ENCODE assay signal across 25 mouse cellular contexts in the genomic region with DNA sequence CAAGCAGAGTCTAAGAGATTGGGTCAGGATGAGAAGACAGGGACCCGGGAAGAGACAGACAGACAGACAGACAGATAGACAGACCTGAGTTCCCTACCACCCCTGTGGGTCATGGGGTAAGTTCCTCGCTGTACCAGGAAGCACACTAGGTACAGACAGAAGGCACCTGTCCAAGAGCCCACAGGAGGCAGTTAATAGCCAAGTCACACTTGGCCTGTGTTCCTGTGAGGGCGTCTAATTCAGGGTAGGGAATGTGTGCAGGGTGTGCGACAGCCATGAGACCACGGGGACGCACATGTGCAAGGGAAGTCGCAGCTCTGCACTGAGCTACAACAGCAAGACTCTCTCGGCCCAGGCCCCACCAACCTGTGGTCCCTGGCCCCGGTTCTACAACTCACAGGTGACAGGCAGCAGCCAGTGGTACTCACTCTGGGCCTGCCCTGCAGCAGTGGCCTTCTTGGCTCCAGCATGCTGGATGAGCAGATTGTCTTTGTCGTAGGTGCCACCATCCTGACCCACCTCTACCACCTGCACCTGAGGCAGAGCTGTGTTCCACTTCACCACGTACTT.
DNase-seq lines count a peak whose midpoint lies in the region; ATAC-seq and TF ChIP-seq lines count a peak whose summit lies in the region.
"Had no signal": no experiment of that assay in that cellular context is flagged by ENCODE, and none has a peak within 500 bp of the region (broad histone marks: within the 10 kb centered on the region; RNA-seq: fewer than 3 reads in every experiment).

No protein-coding gene starts in this region.

- no peak overlapping the region for H3K9ac ChIP-seq in intestine, postnatal 0 days (ENCODE audit: low read depth, low read length)
- H3K9ac ChIP-seq: embryonic facial prominence, embryonic 15.5 days; heart, embryonic 15.5 days; hindbrain, embryonic 13.5 days had no signal

- no peak overlapping the region for H3K4me3 ChIP-seq in intestine, postnatal 0 days (ENCODE audit: low read depth, low read length)
- H3K4me3 ChIP-seq: embryonic facial prominence, embryonic 15.5 days; erythroblast, embryonic 14.5 days; forebrain, embryonic 10.5 days; gastrocnemius, adult 2 months; heart, embryonic 15.5 days; hindbrain, embryonic 13.5 days had no signal

- no peak overlapping the region for H3K27ac ChIP-seq in intestine, postnatal 0 days (ENCODE audit: low read depth, low read length)
- H3K27ac ChIP-seq: embryonic facial prominence, embryonic 15.5 days; forebrain, embryonic 10.5 days; gastrocnemius, adult 2 months; heart, embryonic 15.5 days; hindbrain, embryonic 13.5 days; hindbrain, postnatal 0 days had no signal

- ATAC-seq in cerebellum, adult (ENCODE audit: insufficient number of reproducible peaks, low FRiP score, low TSS enrichment): peak; percentile 49; the same call in 1 of the 2 replicates
- no peak for ATAC-seq in intestine, postnatal 0 days
- ATAC-seq: activated CD4-positive, CD25-positive, alpha-beta regulatory T cell, adult 4 months; forebrain, embryonic 14.5 days; hindbrain, postnatal 0 days; Patski had no signal

- no peaks in the 10 kb centered on the region for H3K27me3 ChIP-seq in intestine, postnatal 0 days (replicated peaks; ENCODE audit: control insufficient read depth, insufficient read depth, low read length)
- H3K27me3 ChIP-seq: embryonic facial prominence, embryonic 15.5 days; heart, embryonic 15.5 days; hindbrain, embryonic 13.5 days; Patski had no signal

- H3K4me1 ChIP-seq in intestine, postnatal 0 days (replicated peaks; ENCODE audit: control insufficient read depth, insufficient read depth, low read length): no peaks in the 10 kb centered on the region
- H3K4me1 ChIP-seq: embryonic facial prominence, embryonic 15.5 days; heart, embryonic 15.5 days had no signal

- WGBS in intestine, postnatal 0 days: 94% methylated on average over 11 of the region's 11 CpGs

- no peaks in the 10 kb centered on the region for H3K9me3 ChIP-seq in intestine, postnatal 0 days (ENCODE audit: control insufficient read depth)
- H3K9me3 ChIP-seq: embryonic facial prominence, embryonic 15.5 days; heart, embryonic 15.5 days; hindbrain, embryonic 13.5 days had no signal

- DNase-seq in cerebellum, postnatal 4 days (ENCODE audit: low spot score in 2 of 2): no peak
- peak; percentile 64 for DNase-seq in brain, adult 2 months (ENCODE audit: low read depth, low spot score)
- DNase-seq in cerebellum, adult 8-10 months: peak; percentile 45
- DNase-seq in cerebellum, postnatal 25 days: peak; percentile 67 to 73
- no peak for DNase-seq in thymus, postnatal 10 days (ENCODE audit: low spot score in 2 of 2)
- DNase-seq in ovary, postnatal 14 days (ENCODE audit: low spot score): no peak
- DNase-seq: adrenal gland, postnatal 14 days; embryo, embryonic 11 days; gastrocnemius, adult 2 months; gastrocnemius, postnatal 36 days; heart, adult 18-20 months; heart, postnatal 14 days; kidney, adult 18-20 months had no signal

- H3K36me3 ChIP-seq in intestine, postnatal 0 days (ENCODE audit: control insufficient read depth, insufficient read depth): peaks cover 65% of the 10 kb centered on the region

- no peak overlapping the region for H3K4me2 ChIP-seq in intestine, postnatal 0 days (replicated peaks; ENCODE audit: low read depth)
- H3K4me2 ChIP-seq: embryonic facial prominence, embryonic 15.5 days; heart, embryonic 11.5 days; heart, embryonic 15.5 days; hindbrain, embryonic 13.5 days had no signal

- no peak for TF ChIP-seq CTCF in intestine, postnatal 0 days (IDR thresholded peaks at IDR 0.05; ENCODE audit: low read depth)

Comparison
In these comparisons a context has a peak if more than half of its experiments do, and no peak if none do; other contexts are left out.
1. DNase-seq: peak in brain, adult 2 months (single experiment), cerebellum, adult 8-10 months (single experiment) and cerebellum, postnatal 25 days (2 of 2); none in cerebellum, postnatal 4 days (0 of 2), thymus, postnatal 10 days (0 of 2) and ovary, postnatal 14 days (single experiment).